Mouse (Mus musculus) midbrain, embryonic 16.5 days (tissue): ENCODE data around the gene Wbp1l. TPM values are rescaled to one million over a fixed set of nuclear protein-coding genes. Genes with fewer than 3 reads are reported as not detected.

Experiments
- ATAC-seq: fragments of 200-750 bp; cut with Nextera tagmentation; 2 replicates; pipeline ENCODE4 v1.8.0; 2017; ENCODE audit warnings: moderate TSS enrichment
- H3K27ac ChIP-seq: fragments of 300-500 bp; sonication (generic); 2 replicates; pipeline ENCODE4 v1.5.1; 2014; ENCODE audit warnings: mild to moderate bottlenecking, low read length, mixed read lengths
- H3K27me3 ChIP-seq: fragments of 300-500 bp; sonication (generic); 2 replicates; pipeline ENCODE4 v1.6.1; 2014; ENCODE audit warnings: low read depth, low read length, mixed read lengths; ENCODE audit not compliant: control insufficient read depth, insufficient read depth
- H3K36me3 ChIP-seq: fragments of 300-500 bp; sonication (generic); 2 replicates; pipeline ENCODE4 v1.6.1; 2014; ENCODE audit warnings: mild to moderate bottlenecking, low read length, moderate library complexity, mixed read lengths; ENCODE audit not compliant: control insufficient read depth, insufficient read depth
- H3K4me1 ChIP-seq: fragments of 300-500 bp; sonication (generic); 2 replicates; pipeline ENCODE4 v1.6.1; 2014; ENCODE audit warnings: mild to moderate bottlenecking, low read length, mixed read lengths; ENCODE audit not compliant: control insufficient read depth, insufficient read depth
- H3K4me2 ChIP-seq: fragments of 300-500 bp; sonication (generic); 2 replicates; pipeline ENCODE4 v1.6.1; 2014; ENCODE audit warnings: mild to moderate bottlenecking, low read length, mixed read lengths
- H3K4me3 ChIP-seq: fragments of 300-500 bp; sonication (generic); 2 replicates; pipeline ENCODE4 v1.5.1; 2014; ENCODE audit warnings: low read depth, mild to moderate bottlenecking, low read length, moderate library complexity, mixed read lengths
- H3K9ac ChIP-seq: fragments of 300-500 bp; sonication (generic); 2 replicates; pipeline ENCODE4 v1.6.1; 2014; ENCODE audit warnings: low read depth, low read length, mixed read lengths
- H3K9me3 ChIP-seq: fragments of 300-500 bp; sonication (generic); replicated peaks from 2 replicates; pipeline ENCODE4 v1.6.1; 2014; ENCODE audit warnings: mild to moderate bottlenecking, low read length, mixed read lengths; ENCODE audit not compliant: control insufficient read depth, poor library complexity, severe bottlenecking
- WGBS: fragments of 180-500 bp; shearing (Covaris S2); extraction: QIAGEN DNeasy Blood & Tissue Kit; methylation state at CpG from one replicate; pipeline ENCODE4 v1.1.7; 2014; 5-methylcytosine and 5-hydroxymethylcytosine counted together
- polyA plus RNA-seq: library from polyadenylated mRNA; unstranded; fragments of >200 nt; fragmentation: Nextera tagmentation; extraction: Ambion mirVana; gene quantifications from 2 replicates; pipeline ENCODE4 v1.2.1, GENCODE M21; 2015

Gene Wbp1l
- polyA plus RNA-seq, 1 experiment from 2014 or later: 34.0 TPM

DNA sequence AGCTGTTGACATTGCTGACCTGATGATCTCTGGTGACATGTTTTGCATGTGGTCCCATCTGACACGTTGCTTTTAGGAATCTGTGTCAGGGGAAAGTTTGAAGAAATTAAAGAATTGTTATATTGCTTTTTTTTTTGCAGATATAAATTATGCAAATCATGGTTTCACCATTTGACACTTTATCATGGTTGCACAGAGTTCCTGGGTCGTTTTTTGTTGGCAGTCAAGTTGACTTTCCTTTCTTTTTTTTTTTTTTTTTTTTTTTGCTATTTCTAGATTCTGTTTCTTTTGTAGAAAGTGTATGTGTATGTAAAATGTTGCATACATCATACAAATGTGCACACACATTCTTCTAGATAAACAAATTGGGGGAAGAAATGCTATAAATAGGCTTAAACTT lies 92.2 kb downstream of the Wbp1l start:
- no peaks in the 10 kb centered on the region for H3K9me3 ChIP-seq
- H3K9ac ChIP-seq: no peak overlapping the region
- no peak overlapping the region for H3K4me3 ChIP-seq
- no peaks in the 10 kb centered on the region for H3K27me3 ChIP-seq
- WGBS: 87% methylated on average over 2 of the region's 2 CpGs
- no peak overlapping the region for H3K27ac ChIP-seq
- H3K4me1 ChIP-seq: peaks cover 10% of the 10 kb centered on the region; the same call in 1 of the 2 replicates
- H3K4me2 ChIP-seq: peak overlapping the region; percentile 56
- no peaks in the 10 kb centered on the region for H3K36me3 ChIP-seq
- ATAC-seq: no peak

DNA sequence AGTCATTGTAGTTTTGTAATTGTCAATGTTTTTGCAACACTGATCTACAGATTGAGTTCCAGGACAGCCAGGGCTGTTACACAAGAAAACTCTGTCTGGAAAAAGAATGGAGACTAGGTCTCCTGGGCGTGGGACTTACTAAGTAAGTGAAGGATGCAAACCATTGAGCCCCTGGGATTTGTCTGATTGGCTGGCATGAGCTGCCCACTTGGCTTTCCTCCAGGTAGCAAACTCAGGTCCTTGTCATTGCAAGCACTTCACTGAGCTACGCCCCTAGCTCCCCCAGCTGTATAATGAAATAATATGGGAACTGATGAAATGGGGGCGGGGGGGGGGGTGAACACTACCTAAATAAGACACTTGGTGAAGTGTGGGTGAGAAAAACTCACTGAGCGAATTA lies 94.3 kb downstream of the Wbp1l start:
- H3K9me3 ChIP-seq: no peaks in the 10 kb centered on the region
- no peaks in the 10 kb centered on the region for H3K36me3 ChIP-seq
- no peak overlapping the region for H3K4me3 ChIP-seq
- peaks cover 10% of the 10 kb centered on the region; the same call in 1 of the 2 replicates for H3K4me1 ChIP-seq
- no peak overlapping the region for H3K27ac ChIP-seq
- no peak overlapping the region for H3K4me2 ChIP-seq
- no peak overlapping the region for H3K9ac ChIP-seq
- no peaks in the 10 kb centered on the region for H3K27me3 ChIP-seq
- ATAC-seq: no peak
- 89% methylated on average over 4 of the region's 4 CpGs for WGBS

GRCm38 (mm10) chr19:46696482-46696881 lies 97.6 kb downstream of the Wbp1l start:
- Histone ChIP-seq H3K4me1 (no peaks in the 10 kb centered on the region), H3K36me3 (peaks cover 3% of the 10 kb centered on the region; the same call in 1 of the 2 replicates), H3K9me3 (no peaks in the 10 kb centered on the region), H3K27me3 (no peaks in the 10 kb centered on the region), H3K9ac (no peak overlapping the region), H3K27ac (no peak overlapping the region), H3K4me2 (no peak overlapping the region), H3K4me3 (no peak overlapping the region)
- WGBS: 91% methylated on average over 8 of the region's 8 CpGs
- no peak for ATAC-seq

- Histone ChIP-seq H3K4me1 (no peaks in the 10 kb centered on the region), H3K27ac (no peak overlapping the region), H3K4me3 (no peak overlapping the region), H3K36me3 (peaks cover 3% of the 10 kb centered on the region; the same call in 1 of the 2 replicates), H3K9me3 (no peaks in the 10 kb centered on the region), H3K27me3 (no peaks in the 10 kb centered on the region), H3K4me2 (no peak overlapping the region), H3K9ac (no peak overlapping the region)
- no peak for ATAC-seq
- 95% methylated on average over 7 of the region's 7 CpGs for WGBS
Measured at GRCm38 (mm10) chr19:46696943-46697342, 98.1 kb downstream of the Wbp1l start.

DNA sequence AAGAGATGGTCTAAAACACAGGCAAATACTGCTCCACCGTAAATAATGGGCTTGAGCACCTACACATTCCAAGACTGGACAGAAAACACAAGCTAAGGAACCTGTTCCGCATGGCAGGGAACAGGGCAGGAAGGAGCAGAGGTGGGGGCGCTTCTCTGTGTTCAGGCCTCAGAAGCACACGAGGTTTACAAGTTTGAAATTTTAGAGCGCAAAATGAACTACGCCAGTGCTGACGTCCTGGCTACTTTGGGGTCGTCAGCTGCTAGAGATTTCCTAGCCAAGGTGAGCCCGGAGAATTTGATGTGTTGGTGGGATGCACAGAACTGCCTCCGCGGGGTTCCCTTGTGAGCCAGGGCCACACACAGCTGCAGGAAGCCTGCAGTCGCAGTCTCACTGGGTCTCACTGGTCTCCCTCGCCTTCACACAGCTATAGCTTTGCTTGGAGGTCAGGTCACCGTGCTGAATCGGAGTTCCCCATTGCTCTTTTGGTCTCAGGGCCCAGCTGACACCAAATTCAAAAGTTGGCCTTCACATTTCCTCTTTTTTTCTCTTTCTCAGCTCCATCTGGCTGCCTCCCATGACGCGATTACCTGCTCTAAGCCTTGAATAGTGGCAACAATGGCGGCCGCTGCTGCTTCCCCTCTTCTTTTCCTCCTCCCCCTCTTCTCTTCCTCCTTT lies 99.1 kb downstream of the Wbp1l start:
- ATAC-seq: no peak
- Histone ChIP-seq H3K9ac (no peak overlapping the region), H3K27me3 (no peaks in the 10 kb centered on the region), H3K4me1 (no peaks in the 10 kb centered on the region), H3K36me3 (peaks cover 3% of the 10 kb centered on the region; the same call in 1 of the 2 replicates), H3K9me3 (no peaks in the 10 kb centered on the region), H3K27ac (no peak overlapping the region), H3K4me3 (no peak overlapping the region), H3K4me2 (no peak overlapping the region)
- WGBS: 45% methylated on average over 19 of the region's 19 CpGs

- H3K27ac ChIP-seq: no peak overlapping the region
- ATAC-seq: no peak
- H3K4me1 ChIP-seq: no peaks in the 10 kb centered on the region
- peaks cover 3% of the 10 kb centered on the region; the same call in 1 of the 2 replicates for H3K36me3 ChIP-seq
- H3K4me3 ChIP-seq: no peak overlapping the region
- WGBS: 82% methylated on average over 10 of the region's 10 CpGs
- no peak overlapping the region for H3K9ac ChIP-seq
- H3K9me3 ChIP-seq: no peaks in the 10 kb centered on the region
- H3K4me2 ChIP-seq: no peak overlapping the region
- no peaks in the 10 kb centered on the region for H3K27me3 ChIP-seq
Measured at GRCm38 (mm10) chr19:46699011-46699481, 100.2 kb downstream of the Wbp1l start.

DNA sequence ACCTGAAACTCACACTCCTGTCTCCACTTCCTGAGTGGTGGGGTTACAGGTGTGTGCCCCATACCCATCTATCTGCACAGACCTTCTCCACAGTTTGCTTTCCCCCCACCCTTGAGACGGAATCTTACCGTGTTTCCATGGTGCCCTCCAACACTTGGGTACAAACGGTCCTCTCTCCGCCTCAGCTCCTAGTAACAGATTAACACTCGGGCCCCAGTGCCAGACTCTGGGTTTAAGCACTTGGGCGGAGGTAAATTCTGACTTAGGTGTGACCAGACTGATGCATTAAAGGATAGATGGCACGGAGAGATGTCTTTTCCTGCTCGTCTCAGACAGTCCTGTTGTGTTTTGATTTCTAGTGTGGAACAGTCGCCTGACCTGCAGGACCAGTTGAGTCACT lies 102.3 kb downstream of the Wbp1l start:
- WGBS: 89% methylated on average over 9 of the region's 9 CpGs
- ATAC-seq: no peak
- Histone ChIP-seq H3K9ac (no peak overlapping the region), H3K36me3 (peaks cover 3% of the 10 kb centered on the region; the same call in 1 of the 2 replicates), H3K4me2 (no peak overlapping the region), H3K9me3 (no peaks in the 10 kb centered on the region), H3K4me1 (no peaks in the 10 kb centered on the region), H3K27me3 (no peaks in the 10 kb centered on the region), H3K27ac (no peak overlapping the region), H3K4me3 (no peak overlapping the region)

GRCm38 (mm10) chr19:46705779-46706495 lies 107.1 kb downstream of the Wbp1l start:
- WGBS: 66% methylated on average over 7 of the region's 7 CpGs
- Histone ChIP-seq H3K4me2 (no peak overlapping the region), H3K27me3 (no peaks in the 10 kb centered on the region), H3K4me1 (peaks cover 8% of the 10 kb centered on the region; the same call in 1 of the 2 replicates), H3K9ac (no peak overlapping the region), H3K4me3 (no peak overlapping the region), H3K36me3 (peaks cover 6% of the 10 kb centered on the region; the same call in 1 of the 2 replicates), H3K27ac (no peak overlapping the region), H3K9me3 (no peaks in the 10 kb centered on the region)
- ATAC-seq: no peak
